Mouse (Mus musculus): Measurements from ENCODE around the gene Napa. TPM values are rescaled to one million over a fixed set of nuclear protein-coding genes. Genes with fewer than 3 reads are reported as not detected.

Gene Napa
- polyA plus RNA-seq, 1 experiment = 107 TPM

GRCm38 (mm10) chr7:16080581-16080980 lies 17.7 kb upstream of the Napa start:
- TF ChIP-seq EP300 (IDR thresholded peaks at IDR 0.05; ENCODE audit: insufficient read depth, low read depth, low read length) = no peak
- no peak for TF ChIP-seq CTCF (IDR thresholded peaks at IDR 0.05; ENCODE audit: low read depth, low read length)
- no peak for TF ChIP-seq POLR2A (IDR thresholded peaks at IDR 0.05; ENCODE audit: insufficient read depth, low read length)
- no peak overlapping the region for H3K9ac ChIP-seq (ENCODE audit: low read depth, poor library complexity, severe bottlenecking)

DNA sequence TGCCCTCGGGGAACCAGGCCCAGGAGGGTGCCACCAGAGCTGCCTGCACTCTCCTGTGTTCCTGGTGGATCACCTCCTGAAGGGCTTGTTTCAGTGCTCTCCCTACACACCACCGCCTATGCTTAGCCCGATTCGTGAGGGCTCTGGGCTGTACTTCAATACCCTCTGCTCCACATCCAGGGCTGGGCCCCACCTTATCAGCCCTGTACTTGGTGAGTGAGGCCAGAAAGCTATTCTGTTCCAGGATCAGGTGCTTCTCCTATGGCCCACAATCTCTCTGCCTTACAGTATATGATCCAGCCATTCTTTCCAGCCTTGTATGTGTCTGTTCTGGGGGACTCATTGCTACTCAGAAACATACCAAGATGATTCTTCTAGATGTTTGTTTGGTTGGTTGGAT lies 14.9 kb upstream of the Napa start:
- Histone ChIP-seq H3K27me3 (ENCODE audit: control insufficient read depth, insufficient read depth, low read length, poor library complexity, severe bottlenecking) (no peaks in the 10 kb centered on the region), H3K27ac (ENCODE audit: insufficient read depth, low read length) (no peak overlapping the region), H3K4me3 (ENCODE audit: low read depth, low read length) (no peak overlapping the region), H3K9me3 (replicated peaks; ENCODE audit: control insufficient read depth, insufficient read depth, low read length, poor library complexity, severe bottlenecking) (no peaks in the 10 kb centered on the region), H3K9ac (ENCODE audit: low read depth, poor library complexity, severe bottlenecking) (no peak overlapping the region), H3K36me3 (ENCODE audit: control insufficient read depth, insufficient read depth, low read length, poor library complexity, severe bottlenecking) (no peaks in the 10 kb centered on the region), H3K4me1 (ENCODE audit: control insufficient read depth, insufficient read depth, low read length) (no peaks in the 10 kb centered on the region)
- TF ChIP-seq POLR2A (IDR thresholded peaks at IDR 0.05; ENCODE audit: insufficient read depth, low read length) (no peak), EP300 (IDR thresholded peaks at IDR 0.05; ENCODE audit: insufficient read depth, low read depth, low read length) (no peak), CTCF (IDR thresholded peaks at IDR 0.05; ENCODE audit: low read depth, low read length) (no peak)

More at GRCm38 (mm10) chr7:16080581-16080980, 17.7 kb upstream of the Napa start:
- no peaks in the 10 kb centered on the region for H3K9me3 ChIP-seq (replicated peaks; ENCODE audit: control insufficient read depth, insufficient read depth, low read length, poor library complexity, severe bottlenecking)
- no peaks in the 10 kb centered on the region for H3K27me3 ChIP-seq (ENCODE audit: control insufficient read depth, insufficient read depth, low read length, poor library complexity, severe bottlenecking)
- H3K4me3 ChIP-seq (ENCODE audit: low read depth, low read length) = no peak overlapping the region
- H3K36me3 ChIP-seq (ENCODE audit: control insufficient read depth, insufficient read depth, low read length, poor library complexity, severe bottlenecking) = no peaks in the 10 kb centered on the region
- H3K4me1 ChIP-seq (ENCODE audit: control insufficient read depth, insufficient read depth, low read length) = no peaks in the 10 kb centered on the region
- no peak overlapping the region for H3K27ac ChIP-seq (ENCODE audit: insufficient read depth, low read length)

GRCm38 (mm10) chr7:16087587-16087986 lies 10.7 kb upstream of the Napa start:
- Histone ChIP-seq H3K4me1 (ENCODE audit: control insufficient read depth, insufficient read depth, low read length) (no peaks in the 10 kb centered on the region), H3K36me3 (ENCODE audit: control insufficient read depth, insufficient read depth, low read length, poor library complexity, severe bottlenecking) (no peaks in the 10 kb centered on the region), H3K4me3 (ENCODE audit: low read depth, low read length) (no peak overlapping the region), H3K27ac (ENCODE audit: insufficient read depth, low read length) (no peak overlapping the region), H3K9ac (ENCODE audit: low read depth, poor library complexity, severe bottlenecking) (no peak overlapping the region), H3K27me3 (ENCODE audit: control insufficient read depth, insufficient read depth, low read length, poor library complexity, severe bottlenecking) (no peaks in the 10 kb centered on the region), H3K9me3 (replicated peaks; ENCODE audit: control insufficient read depth, insufficient read depth, low read length, poor library complexity, severe bottlenecking) (no peaks in the 10 kb centered on the region)
- TF ChIP-seq POLR2A (IDR thresholded peaks at IDR 0.05; ENCODE audit: insufficient read depth, low read length) (no peak), CTCF (IDR thresholded peaks at IDR 0.05; ENCODE audit: low read depth, low read length) (no peak), EP300 (IDR thresholded peaks at IDR 0.05; ENCODE audit: insufficient read depth, low read depth, low read length) (no peak)

- Histone ChIP-seq H3K4me1 (ENCODE audit: control insufficient read depth, insufficient read depth, low read length) (no peaks in the 10 kb centered on the region), H3K36me3 (ENCODE audit: control insufficient read depth, insufficient read depth, low read length, poor library complexity, severe bottlenecking) (no peaks in the 10 kb centered on the region), H3K4me3 (ENCODE audit: low read depth, low read length) (no peak overlapping the region), H3K27me3 (ENCODE audit: control insufficient read depth, insufficient read depth, low read length, poor library complexity, severe bottlenecking) (no peaks in the 10 kb centered on the region), H3K9me3 (replicated peaks; ENCODE audit: control insufficient read depth, insufficient read depth, low read length, poor library complexity, severe bottlenecking) (no peaks in the 10 kb centered on the region), H3K9ac (ENCODE audit: low read depth, poor library complexity, severe bottlenecking) (no peak overlapping the region), H3K27ac (ENCODE audit: insufficient read depth, low read length) (no peak overlapping the region)
- TF ChIP-seq CTCF (IDR thresholded peaks at IDR 0.05; ENCODE audit: low read depth, low read length) (no peak), EP300 (IDR thresholded peaks at IDR 0.05; ENCODE audit: insufficient read depth, low read depth, low read length) (no peak), POLR2A (IDR thresholded peaks at IDR 0.05; ENCODE audit: insufficient read depth, low read length) (no peak)
These were observed 3.7 kb upstream of the Napa start for GRCm38 (mm10) chr7:16094592-16094991.

DNA sequence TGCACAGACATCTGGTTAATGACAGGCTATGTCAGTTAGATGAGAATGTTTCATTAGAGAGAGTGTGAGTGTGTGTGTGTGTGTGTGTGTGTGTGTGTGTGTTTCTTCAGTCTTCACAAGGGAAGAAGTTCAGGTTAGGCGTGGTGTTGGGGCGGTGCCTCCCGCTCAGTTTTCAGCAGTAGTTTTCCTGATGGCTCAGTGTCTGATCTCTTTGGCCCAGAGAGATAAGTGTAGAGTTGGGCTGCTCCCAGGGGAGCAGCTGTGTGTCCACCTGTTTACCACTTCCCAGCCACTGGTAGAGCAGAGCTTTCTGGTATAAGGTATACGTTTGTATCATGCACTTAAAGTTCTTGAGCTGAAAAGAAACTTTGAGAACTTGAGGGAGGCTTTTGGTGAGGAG lies 1.6 kb downstream of the Napa start:
- H3K9ac ChIP-seq (ENCODE audit: low read depth, poor library complexity, severe bottlenecking) = no peak overlapping the region

DNA sequence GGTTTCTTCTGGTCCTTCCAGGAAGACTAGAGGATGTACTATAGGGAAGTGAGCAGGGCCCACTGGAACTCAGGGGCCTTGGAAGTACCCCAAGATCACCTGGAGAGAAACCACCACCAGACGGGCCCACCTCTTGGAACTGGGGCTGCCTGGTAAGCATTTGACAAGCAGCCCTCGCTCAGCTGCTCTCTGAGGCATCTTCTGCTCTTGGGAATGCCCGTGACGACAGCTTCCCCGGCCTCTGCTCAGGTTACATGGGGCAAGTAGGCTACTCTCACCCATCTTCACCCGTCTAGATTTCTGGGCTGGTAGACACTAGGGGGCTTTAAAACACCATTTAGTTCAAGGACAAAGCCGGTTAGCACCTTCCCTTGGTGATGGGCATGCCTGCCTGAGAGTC lies 2.8 kb downstream of the Napa start:
- TF ChIP-seq POLR2A (IDR thresholded peaks at IDR 0.05; ENCODE audit: insufficient read depth, low read length) = no peak
- no peak for TF ChIP-seq CTCF (IDR thresholded peaks at IDR 0.05; ENCODE audit: low read depth, low read length)
- TF ChIP-seq EP300 (IDR thresholded peaks at IDR 0.05; ENCODE audit: insufficient read depth, low read depth, low read length) = no peak
- no peak overlapping the region for H3K4me3 ChIP-seq (ENCODE audit: low read depth, low read length)
- H3K27me3 ChIP-seq (ENCODE audit: control insufficient read depth, insufficient read depth, low read length, poor library complexity, severe bottlenecking) = no peaks in the 10 kb centered on the region
- H3K27ac ChIP-seq (ENCODE audit: insufficient read depth, low read length) = no peak overlapping the region
- peaks cover 2% of the 10 kb centered on the region for H3K4me1 ChIP-seq (ENCODE audit: control insufficient read depth, insufficient read depth, low read length)
- no peak overlapping the region for H3K9ac ChIP-seq (ENCODE audit: low read depth, poor library complexity, severe bottlenecking)
- H3K9me3 ChIP-seq (replicated peaks; ENCODE audit: control insufficient read depth, insufficient read depth, low read length, poor library complexity, severe bottlenecking) = no peaks in the 10 kb centered on the region
- H3K36me3 ChIP-seq (ENCODE audit: control insufficient read depth, insufficient read depth, low read length, poor library complexity, severe bottlenecking) = peaks cover 5% of the 10 kb centered on the region; the same call in 1 of the 2 replicates

More for the DNA sequence above, 1.6 kb downstream of the Napa start:
- TF ChIP-seq POLR2A (IDR thresholded peaks at IDR 0.05; ENCODE audit: insufficient read depth, low read length) = no peak
- no peak for TF ChIP-seq CTCF (IDR thresholded peaks at IDR 0.05; ENCODE audit: low read depth, low read length)
- TF ChIP-seq EP300 (IDR thresholded peaks at IDR 0.05; ENCODE audit: insufficient read depth, low read depth, low read length) = no peak
- H3K9me3 ChIP-seq (replicated peaks; ENCODE audit: control insufficient read depth, insufficient read depth, low read length, poor library complexity, severe bottlenecking) = no peaks in the 10 kb centered on the region
- H3K4me1 ChIP-seq (ENCODE audit: control insufficient read depth, insufficient read depth, low read length) = peaks cover 2% of the 10 kb centered on the region
- H3K4me3 ChIP-seq (ENCODE audit: low read depth, low read length) = no peak overlapping the region
- no peak overlapping the region for H3K27ac ChIP-seq (ENCODE audit: insufficient read depth, low read length)
- no peaks in the 10 kb centered on the region for H3K27me3 ChIP-seq (ENCODE audit: control insufficient read depth, insufficient read depth, low read length, poor library complexity, severe bottlenecking)
- H3K36me3 ChIP-seq (ENCODE audit: control insufficient read depth, insufficient read depth, low read length, poor library complexity, severe bottlenecking) = peaks cover 4% of the 10 kb centered on the region; the same call in 1 of the 2 replicates

Data from ES-Bruce4 (cell line).